Mouse (Mus musculus) lung, adult 2 months (tissue): ENCODE results near the gene Tmppe.

Source experiments
- CTCF ChIP-seq: fragments of 200-500 bp; IDR thresholded peaks from 2 replicates; pipeline ENCODE4 v1.5.1; 2011; ENCODE audit warnings: mild to moderate bottlenecking, low read length, control low read depth; ENCODE audit not compliant: insufficient read depth
- POLR2A ChIP-seq: fragments of 200-500 bp; IDR thresholded peaks from 2 replicates; pipeline ENCODE4 v1.6.1; 2011; ENCODE audit warnings: low read depth, mild to moderate bottlenecking, control low read depth, low read length, borderline replicate concordance; ENCODE audit errors: extremely low read depth

DNA sequence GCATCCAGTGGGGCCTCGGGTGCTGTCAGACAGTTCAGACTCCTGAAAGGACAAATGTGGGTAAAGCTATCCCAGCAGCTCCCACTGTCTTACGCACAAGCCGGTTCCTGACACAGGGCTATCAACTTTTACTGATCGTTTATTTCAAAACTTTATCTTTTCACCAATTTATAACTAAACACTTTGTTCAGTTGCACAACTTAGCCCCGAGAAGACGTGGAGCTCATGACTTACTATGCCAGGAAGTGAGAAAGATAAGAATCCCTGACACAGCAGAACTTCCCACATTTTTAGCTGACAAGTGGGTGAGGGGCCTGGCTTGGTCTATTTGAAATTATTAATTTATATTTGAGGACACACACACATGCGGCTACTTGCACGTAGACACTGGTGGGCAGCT is 6.2 kb upstream of the Tmppe start:
- TF ChIP-seq POLR2A (no peak), CTCF (no peak)
